Mouse (Mus musculus): ENCODE data around the gene Nt5c2. TPM values are rescaled to one million over a fixed set of nuclear protein-coding genes. Genes with fewer than 3 reads are reported as not detected.

The Nt5c2 gene
- polyA plus RNA-seq, 1 experiment = 10.2 TPM

- 90% methylated on average over 8 of the region's 8 CpGs for WGBS
- Histone ChIP-seq H3K36me3 (ENCODE audit: control insufficient read depth, insufficient read depth, low read length) (no peaks in the 10 kb centered on the region), H3K27ac (ENCODE audit: insufficient read depth, low read length) (no peak overlapping the region), H3K27me3 (ENCODE audit: control insufficient read depth, insufficient read depth, low read length) (no peaks in the 10 kb centered on the region), H3K4me1 (ENCODE audit: control insufficient read depth, insufficient read depth, insufficient read length) (0 out of 2 replicates have a peak, but pooled peaks cover 2% of the 10 kb centered on the region), H3K4me3 (ENCODE audit: extremely low read depth, insufficient read depth, insufficient read length) (no peak overlapping the region)
- TF ChIP-seq CTCF (IDR thresholded peaks at IDR 0.05; ENCODE audit: extremely low read depth, insufficient read depth, insufficient read length, insufficient replicate concordance) (no peak), POLR2A (IDR thresholded peaks at IDR 0.05; ENCODE audit: low read depth, low read length) (no peak)
- no peak for DNase-seq (ENCODE audit: low read depth in 1 of 2, low spot score in 2 of 2)
Measured at GRCm38 (mm10) chr19:46975997-46976396, 39.0 kb downstream of the Nt5c2 start.

GRCm38 (mm10) chr19:46975565-46975964, 39.4 kb downstream of the Nt5c2 start:
- no peak for TF ChIP-seq CTCF (IDR thresholded peaks at IDR 0.05; ENCODE audit: extremely low read depth, insufficient read depth, insufficient read length, insufficient replicate concordance)
- TF ChIP-seq POLR2A (IDR thresholded peaks at IDR 0.05; ENCODE audit: low read depth, low read length) = no peak
- H3K27me3 ChIP-seq (ENCODE audit: control insufficient read depth, insufficient read depth, low read length) = no peaks in the 10 kb centered on the region
- H3K36me3 ChIP-seq (ENCODE audit: control insufficient read depth, insufficient read depth, low read length) = no peaks in the 10 kb centered on the region
- H3K4me3 ChIP-seq (ENCODE audit: extremely low read depth, insufficient read depth, insufficient read length) = no peak overlapping the region
- peaks cover 2% of the 10 kb centered on the region; the same call in 1 of the 2 replicates for H3K4me1 ChIP-seq (ENCODE audit: control insufficient read depth, insufficient read depth, insufficient read length)
- H3K27ac ChIP-seq (ENCODE audit: insufficient read depth, low read length) = no peak overlapping the region
- WGBS = 88% methylated on average over 4 of the region's 4 CpGs
- no peak for DNase-seq (ENCODE audit: low read depth in 1 of 2, low spot score in 2 of 2)

- TF ChIP-seq CTCF (IDR thresholded peaks at IDR 0.05; ENCODE audit: extremely low read depth, insufficient read depth, insufficient read length, insufficient replicate concordance) (no peak), POLR2A (IDR thresholded peaks at IDR 0.05; ENCODE audit: low read depth, low read length) (no peak)
- Histone ChIP-seq H3K36me3 (ENCODE audit: control insufficient read depth, insufficient read depth, low read length) (no peaks in the 10 kb centered on the region), H3K4me1 (ENCODE audit: control insufficient read depth, insufficient read depth, insufficient read length) (peaks cover 5% of the 10 kb centered on the region; the same call in 1 of the 2 replicates), H3K27ac (ENCODE audit: insufficient read depth, low read length) (no peak overlapping the region), H3K27me3 (ENCODE audit: control insufficient read depth, insufficient read depth, low read length) (no peaks in the 10 kb centered on the region), H3K4me3 (ENCODE audit: extremely low read depth, insufficient read depth, insufficient read length) (no peak overlapping the region)
- DNase-seq (ENCODE audit: low read depth in 1 of 2, low spot score in 2 of 2) = no peak
- WGBS = 92% methylated on average over 3 of the region's 3 CpGs
Measured at GRCm38 (mm10) chr19:46972159-46972558, 42.8 kb downstream of the Nt5c2 start.

GRCm38 (mm10) chr19:46971712-46972111, 43.2 kb downstream of the Nt5c2 start:
- 86% methylated on average over 9 of the region's 9 CpGs for WGBS
- Histone ChIP-seq H3K27ac (ENCODE audit: insufficient read depth, low read length) (no peak overlapping the region), H3K4me3 (ENCODE audit: extremely low read depth, insufficient read depth, insufficient read length) (no peak overlapping the region), H3K27me3 (ENCODE audit: control insufficient read depth, insufficient read depth, low read length) (no peaks in the 10 kb centered on the region), H3K4me1 (ENCODE audit: control insufficient read depth, insufficient read depth, insufficient read length) (peaks cover 5% of the 10 kb centered on the region; the same call in 1 of the 2 replicates), H3K36me3 (ENCODE audit: control insufficient read depth, insufficient read depth, low read length) (no peaks in the 10 kb centered on the region)
- TF ChIP-seq POLR2A (IDR thresholded peaks at IDR 0.05; ENCODE audit: low read depth, low read length) (no peak), CTCF (IDR thresholded peaks at IDR 0.05; ENCODE audit: extremely low read depth, insufficient read depth, insufficient read length, insufficient replicate concordance) (no peak)
- DNase-seq (ENCODE audit: low read depth in 1 of 2, low spot score in 2 of 2) = no peak

- Histone ChIP-seq H3K4me3 (ENCODE audit: extremely low read depth, insufficient read depth, insufficient read length) (no peak overlapping the region), H3K27me3 (ENCODE audit: control insufficient read depth, insufficient read depth, low read length) (no peaks in the 10 kb centered on the region), H3K4me1 (ENCODE audit: control insufficient read depth, insufficient read depth, insufficient read length) (peaks cover 5% of the 10 kb centered on the region; the same call in 1 of the 2 replicates), H3K36me3 (ENCODE audit: control insufficient read depth, insufficient read depth, low read length) (no peaks in the 10 kb centered on the region), H3K27ac (ENCODE audit: insufficient read depth, low read length) (no peak overlapping the region)
- TF ChIP-seq POLR2A (IDR thresholded peaks at IDR 0.05; ENCODE audit: low read depth, low read length) = no peak
- no peak for TF ChIP-seq CTCF (IDR thresholded peaks at IDR 0.05; ENCODE audit: extremely low read depth, insufficient read depth, insufficient read length, insufficient replicate concordance)
- 84% methylated on average over 8 of the region's 8 CpGs for WGBS
- no peak for DNase-seq (ENCODE audit: low read depth in 1 of 2, low spot score in 2 of 2)
Measured at GRCm38 (mm10) chr19:46971051-46971689, 43.8 kb downstream of the Nt5c2 start.

- H3K4me1 ChIP-seq (ENCODE audit: control insufficient read depth, insufficient read depth, insufficient read length) = peaks cover 5% of the 10 kb centered on the region; the same call in 1 of the 2 replicates
- H3K27me3 ChIP-seq (ENCODE audit: control insufficient read depth, insufficient read depth, low read length) = no peaks in the 10 kb centered on the region
- 22% methylated on average over 13 of the region's 13 CpGs for WGBS
- no peak for TF ChIP-seq CTCF (IDR thresholded peaks at IDR 0.05; ENCODE audit: extremely low read depth, insufficient read depth, insufficient read length, insufficient replicate concordance)
- TF ChIP-seq POLR2A (IDR thresholded peaks at IDR 0.05; ENCODE audit: low read depth, low read length) = no peak
- H3K4me3 ChIP-seq (ENCODE audit: extremely low read depth, insufficient read depth, insufficient read length) = peak overlapping the region; percentile 35
- H3K36me3 ChIP-seq (ENCODE audit: control insufficient read depth, insufficient read depth, low read length) = no peaks in the 10 kb centered on the region
- DNase-seq (ENCODE audit: low read depth in 1 of 2, low spot score in 2 of 2) = peak; percentile 22 to 46
- peak overlapping the region; percentile 39 for H3K27ac ChIP-seq (ENCODE audit: insufficient read depth, low read length)
Measured at GRCm38 (mm10) chr19:46970121-46970729, 44.7 kb downstream of the Nt5c2 start.

Data from spleen, adult 2 months (tissue).